Comparison of ENCODE assay signal across 24 mouse cellular contexts in the genomic region with DNA sequence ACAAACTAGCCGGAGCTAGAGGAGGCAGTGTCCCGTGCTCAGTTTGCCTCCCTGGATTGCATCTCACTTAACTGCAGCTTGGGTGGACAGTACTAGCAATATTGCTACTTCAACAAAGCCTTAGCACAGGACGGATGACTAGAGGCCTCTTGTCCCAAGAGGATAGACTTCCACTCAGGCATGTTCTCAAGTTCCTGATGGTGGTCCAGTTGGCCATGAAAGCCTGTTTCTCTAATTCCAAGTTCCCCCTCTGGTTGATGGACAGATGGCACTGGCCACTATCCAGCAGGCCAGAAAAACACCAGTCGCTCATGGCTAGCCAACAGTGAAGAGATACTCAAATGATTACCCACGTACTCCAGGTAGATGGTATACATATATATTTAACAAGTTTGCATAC. TPM values are rescaled to one million over a fixed set of nuclear protein-coding genes. Genes with fewer than 3 reads are reported as not detected.
DNase-seq lines count a peak whose midpoint lies in the region; ATAC-seq and TF ChIP-seq lines count a peak whose summit lies in the region.
"Had no signal": no experiment of that assay in that cellular context is flagged by ENCODE, and none has a peak within 500 bp of the region (broad histone marks: within the 10 kb centered on the region; RNA-seq: fewer than 3 reads in every experiment).

No protein-coding gene starts in this region.

- peak; percentile 82 to 84 for DNase-seq in cerebellum, postnatal 14 days
- DNase-seq in cerebellum, postnatal 25 days: no peak
- peak; percentile 74 for DNase-seq in hindbrain, postnatal 0 days (ENCODE audit: low spot score)
- DNase-seq in hindbrain, embryonic 11.5 days (ENCODE audit: low spot score): no peak
- DNase-seq in neural tube, embryonic 10.5 days (ENCODE audit: extremely low spot score, low spot score): no peak
- no peak for DNase-seq in heart, embryonic 10.5 days (ENCODE audit: low spot score)
- DNase-seq in heart, postnatal 4 days: no peak
- DNase-seq: adrenal gland, postnatal 10 days; cerebellum, postnatal 36 days; gastrocnemius, postnatal 10 days; heart, adult 11 months; heart, postnatal 36 days; kidney, adult 9 months; kidney, postnatal 25 days; lung, postnatal 14 days; right cerebral cortex, postnatal 25 days; thymus, adult 18-20 months; thymus, postnatal 4 days had no signal

- no peak overlapping the region for H3K9ac ChIP-seq in hindbrain, postnatal 0 days (replicated peaks; ENCODE audit: low read length)
- no peak overlapping the region for H3K9ac ChIP-seq in hindbrain, embryonic 11.5 days (ENCODE audit: low read depth, low read length)
- no peak overlapping the region for H3K9ac ChIP-seq in neural tube, embryonic 13.5 days
- H3K9ac ChIP-seq: stomach, embryonic 15.5 days had no signal

- H3K4me2 ChIP-seq in hindbrain, postnatal 0 days (ENCODE audit: low read depth, low read length): no peak overlapping the region
- H3K4me2 ChIP-seq in hindbrain, embryonic 11.5 days (replicated peaks; ENCODE audit: low read depth, low read length): no peak overlapping the region
- no peak overlapping the region for H3K4me2 ChIP-seq in neural tube, embryonic 13.5 days
- H3K4me2 ChIP-seq: stomach, embryonic 15.5 days had no signal

- no peak for TF ChIP-seq CTCF in hindbrain, postnatal 0 days (IDR thresholded peaks at IDR 0.05; ENCODE audit: low read depth)

- no peak overlapping the region for H3K4me3 ChIP-seq in hindbrain, postnatal 0 days (ENCODE audit: low read length)
- H3K4me3 ChIP-seq in hindbrain, embryonic 11.5 days (ENCODE audit: low read depth, low read length): no peak overlapping the region
- no peak overlapping the region for H3K4me3 ChIP-seq in neural tube, embryonic 13.5 days
- no peak overlapping the region for H3K4me3 ChIP-seq in heart, embryonic 10.5 days
- H3K4me3 ChIP-seq: limb, embryonic 10.5 days; stomach, embryonic 15.5 days had no signal

- no peaks in the 10 kb centered on the region for H3K36me3 ChIP-seq in hindbrain, postnatal 0 days (ENCODE audit: insufficient read depth, low read length)
- peaks cover 9% of the 10 kb centered on the region for H3K36me3 ChIP-seq in hindbrain, embryonic 11.5 days (ENCODE audit: control insufficient read depth, insufficient read depth, low read length)
- peaks cover 43% of the 10 kb centered on the region for H3K36me3 ChIP-seq in neural tube, embryonic 13.5 days
- H3K36me3 ChIP-seq in heart, embryonic 10.5 days: peaks cover 81% of the 10 kb centered on the region

- H3K27ac ChIP-seq in hindbrain, postnatal 0 days: peak overlapping the region; percentile 17; the same call in 1 of the 2 replicates
- no peak overlapping the region for H3K27ac ChIP-seq in hindbrain, embryonic 11.5 days (ENCODE audit: low read depth, low read length)
- H3K27ac ChIP-seq in neural tube, embryonic 13.5 days (replicated peaks): peak overlapping the region; percentile 54; the same call in 1 of the 2 replicates
- no peak overlapping the region for H3K27ac ChIP-seq in heart, embryonic 10.5 days
- H3K27ac ChIP-seq: limb, embryonic 10.5 days; stomach, embryonic 15.5 days had no signal

- H3K9me3 ChIP-seq in hindbrain, postnatal 0 days (ENCODE audit: low read length): no peaks in the 10 kb centered on the region
- no peaks in the 10 kb centered on the region for H3K9me3 ChIP-seq in hindbrain, embryonic 11.5 days (ENCODE audit: control insufficient read depth, low read length)
- no peaks in the 10 kb centered on the region for H3K9me3 ChIP-seq in neural tube, embryonic 13.5 days
- H3K9me3 ChIP-seq in heart, embryonic 10.5 days: no peaks in the 10 kb centered on the region
- H3K9me3 ChIP-seq: limb, embryonic 10.5 days; stomach, embryonic 15.5 days had no signal

- peak; percentile 62 for ATAC-seq in hindbrain, postnatal 0 days
- ATAC-seq in hindbrain, embryonic 11.5 days (ENCODE audit: low FRiP score): no peak
- ATAC-seq in neural tube, embryonic 13.5 days (ENCODE audit: low read depth): no peak; the same call in 1 of the 2 replicates
- ATAC-seq: activated CD4-positive, CD25-positive, alpha-beta regulatory T cell, adult 4 months; CD4-positive, CD25-positive, alpha-beta regulatory T cell, adult 4 months had no signal

- H3K27me3 ChIP-seq in hindbrain, postnatal 0 days (ENCODE audit: insufficient read depth, low read length): no peaks in the 10 kb centered on the region
- H3K27me3 ChIP-seq in hindbrain, embryonic 11.5 days (ENCODE audit: control insufficient read depth, insufficient read depth, low read length): no peaks in the 10 kb centered on the region
- no peaks in the 10 kb centered on the region for H3K27me3 ChIP-seq in neural tube, embryonic 13.5 days
- no peaks in the 10 kb centered on the region for H3K27me3 ChIP-seq in heart, embryonic 10.5 days (ENCODE audit: insufficient read depth, poor library complexity, severe bottlenecking)
- H3K27me3 ChIP-seq: stomach, embryonic 15.5 days had no signal

- 0 out of 2 replicates have a peak, but pooled peaks cover 3% of the 10 kb centered on the region for H3K4me1 ChIP-seq in hindbrain, postnatal 0 days (ENCODE audit: insufficient read depth, low read length)
- no peaks in the 10 kb centered on the region for H3K4me1 ChIP-seq in hindbrain, embryonic 11.5 days (replicated peaks; ENCODE audit: control insufficient read depth, insufficient read depth, low read length)
- H3K4me1 ChIP-seq in neural tube, embryonic 13.5 days (replicated peaks): peaks cover 40% of the 10 kb centered on the region
- peaks cover 4% of the 10 kb centered on the region for H3K4me1 ChIP-seq in heart, embryonic 10.5 days
- H3K4me1 ChIP-seq: limb, embryonic 10.5 days; stomach, embryonic 15.5 days had no signal

- 48% methylated on average over 5 of the region's 5 CpGs for WGBS in hindbrain, postnatal 0 days
- WGBS in hindbrain, embryonic 11.5 days: 91% methylated on average over 5 of the region's 5 CpGs
- WGBS in neural tube, embryonic 13.5 days: 77% methylated on average over 5 of the region's 5 CpGs
- 88% methylated on average over 5 of the region's 5 CpGs for WGBS in heart, embryonic 10.5 days

RNA-seq across cellular contexts. Expression of a gene that starts 10.5 kb away (rescaled TPM):
- 10.9 and 11.8 TPM in 2 replicates for total RNA-seq in hindbrain, postnatal 0 days (2014; rRNA removed)
- 23.0 and 23.1 TPM in 2 replicates for polyA plus RNA-seq in hindbrain, postnatal 0 days (2015; fragmentation: Nextera tagmentation; extraction: Ambion mirVana)
- polyA plus RNA-seq in hindbrain, embryonic 11.5 days (2014; fragmentation: Nextera tagmentation; extraction: Ambion mirVana): 27.6 TPM in 2 replicates
- 29.9 and 33.0 TPM in 2 replicates for polyA plus RNA-seq in neural tube, embryonic 13.5 days (2015; fragmentation: Nextera tagmentation; extraction: Ambion mirVana)
- polyA plus RNA-seq in heart, embryonic 10.5 days (2016; fragmentation: Nextera tagmentation; extraction: Ambion mirVana): 23.3 and 24.9 TPM in 2 replicates
- total RNA-seq in heart, postnatal 4 days (2021): 1 to 10 TPM; 7.3 to 8.1 TPM

RNA-seq across cellular contexts. Expression of a gene that starts 14.5 kb away (rescaled TPM):
- 10.4 and 13.7 TPM in 2 replicates for total RNA-seq in hindbrain, postnatal 0 days (2014; rRNA removed)
- polyA plus RNA-seq in hindbrain, postnatal 0 days (2015; fragmentation: Nextera tagmentation; extraction: Ambion mirVana): 10.9 and 12.9 TPM in 2 replicates
- polyA plus RNA-seq in hindbrain, embryonic 11.5 days (2014; fragmentation: Nextera tagmentation; extraction: Ambion mirVana): 142 and 144 TPM in 2 replicates
- 20.9 and 23.3 TPM in 2 replicates for polyA plus RNA-seq in neural tube, embryonic 13.5 days (2015; fragmentation: Nextera tagmentation; extraction: Ambion mirVana)
- polyA plus RNA-seq in heart, embryonic 10.5 days (2016; fragmentation: Nextera tagmentation; extraction: Ambion mirVana): 138 and 163 TPM in 2 replicates
- total RNA-seq in heart, postnatal 4 days (2021): 10 to 100 TPM; 38.5 to 44.6 TPM

RNA-seq across cellular contexts. Expression of a gene that starts 14.6 kb away (rescaled TPM):
- 40.1 and 47.1 TPM in 2 replicates for total RNA-seq in hindbrain, postnatal 0 days (2014; rRNA removed)
- polyA plus RNA-seq in hindbrain, postnatal 0 days (2015; fragmentation: Nextera tagmentation; extraction: Ambion mirVana): 25.6 and 27.6 TPM in 2 replicates
- polyA plus RNA-seq in hindbrain, embryonic 11.5 days (2014; fragmentation: Nextera tagmentation; extraction: Ambion mirVana): 44.7 and 44.9 TPM in 2 replicates
- polyA plus RNA-seq in neural tube, embryonic 13.5 days (2015; fragmentation: Nextera tagmentation; extraction: Ambion mirVana): 26.3 and 30.5 TPM in 2 replicates
- 44.1 and 48.3 TPM in 2 replicates for polyA plus RNA-seq in heart, embryonic 10.5 days (2016; fragmentation: Nextera tagmentation; extraction: Ambion mirVana)
- 10 to 100 TPM; 29.8 to 31.4 TPM for total RNA-seq in heart, postnatal 4 days (2021)

RNA-seq across cellular contexts. Expression of a gene that starts 37.8 kb away (rescaled TPM):
- 0.21 and 0.29 TPM in 2 replicates for total RNA-seq in hindbrain, postnatal 0 days (2014; rRNA removed)
- 0.16 and 0.25 TPM in 2 replicates for polyA plus RNA-seq in hindbrain, postnatal 0 days (2015; fragmentation: Nextera tagmentation; extraction: Ambion mirVana)
- 0.12 and 0.40 TPM in 2 replicates for polyA plus RNA-seq in hindbrain, embryonic 11.5 days (2014; fragmentation: Nextera tagmentation; extraction: Ambion mirVana)
- 0.22 and 0.46 TPM in 2 replicates for polyA plus RNA-seq in neural tube, embryonic 13.5 days (2015; fragmentation: Nextera tagmentation; extraction: Ambion mirVana)
- 0.20 and 0.30 TPM in 2 replicates for polyA plus RNA-seq in heart, embryonic 10.5 days (2016; fragmentation: Nextera tagmentation; extraction: Ambion mirVana)
- under 1 TPM; 0.27 to 0.29 TPM for total RNA-seq in heart, postnatal 4 days (2021)
- total RNA-seq: megakaryocyte-erythroid progenitor cell, adult 5-6 weeks had no signal

Comparison
In these comparisons a context has a peak if more than half of its experiments do, and no peak if none do; other contexts are left out.
1. DNase-seq: peak in cerebellum, postnatal 14 days (2 of 2) and hindbrain, postnatal 0 days (single experiment); none in cerebellum, postnatal 25 days (0 of 2), hindbrain, embryonic 11.5 days (single experiment), neural tube, embryonic 10.5 days (single experiment), heart, embryonic 10.5 days (single experiment) and heart, postnatal 4 days (single experiment).
2. H3K27ac ChIP-seq: peak in hindbrain, postnatal 0 days (single experiment) and neural tube, embryonic 13.5 days (single experiment); none in hindbrain, embryonic 11.5 days (single experiment) and heart, embryonic 10.5 days (single experiment).